Mouse (Mus musculus): ENCODE measurements around the gene Ints7.

The Ints7 gene

GRCm38 (mm10) chr1:191584483-191584882 lies 9.0 kb downstream of the Ints7 start:
- DNase-seq (ENCODE audit: low read depth, low spot score), result no peak

GRCm38 (mm10) chr1:191585704-191586103 lies 10.3 kb downstream of the Ints7 start:
- no peak for DNase-seq (ENCODE audit: low read depth, low spot score)

DNA sequence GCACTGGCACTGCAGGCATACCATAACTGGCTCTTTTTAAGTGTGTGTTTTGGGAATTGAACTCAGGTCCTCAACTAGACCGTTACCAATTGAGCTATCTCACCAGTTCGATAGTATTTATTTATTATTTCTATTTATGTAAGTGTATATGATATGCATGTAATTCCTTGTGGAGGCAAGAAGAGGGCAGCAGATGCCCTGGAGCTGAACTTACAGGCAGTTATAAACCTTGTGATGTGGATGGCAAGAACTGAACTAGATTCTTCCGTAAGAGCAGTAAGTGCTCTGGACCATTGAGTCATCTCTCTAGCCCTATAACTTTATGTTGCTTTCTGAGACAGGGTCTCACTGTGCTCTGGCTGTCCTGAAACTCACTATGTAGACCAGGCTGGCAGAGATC lies 11.6 kb downstream of the Ints7 start:
- no peak for DNase-seq (ENCODE audit: low read depth, low spot score)

DNA sequence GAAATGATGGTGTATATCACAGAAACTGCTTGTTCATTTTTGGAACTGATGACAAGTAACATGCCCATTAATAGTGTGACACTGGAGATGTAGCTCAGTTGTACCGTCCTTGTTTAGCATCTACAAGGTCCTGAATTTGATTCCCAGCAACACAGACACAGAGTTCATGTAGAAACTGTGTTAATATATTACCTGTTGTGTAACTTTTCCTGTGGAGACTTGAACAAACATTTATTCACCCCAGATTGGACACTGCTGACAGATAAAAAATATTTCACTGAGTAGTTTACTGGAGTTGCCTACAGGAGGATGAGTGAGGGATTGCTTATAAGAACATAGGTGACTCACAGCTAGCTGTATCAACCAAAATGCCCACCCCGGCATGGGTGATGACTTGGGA lies 13.3 kb downstream of the Ints7 start:
- no peak for DNase-seq (ENCODE audit: low read depth, low spot score)

DNA sequence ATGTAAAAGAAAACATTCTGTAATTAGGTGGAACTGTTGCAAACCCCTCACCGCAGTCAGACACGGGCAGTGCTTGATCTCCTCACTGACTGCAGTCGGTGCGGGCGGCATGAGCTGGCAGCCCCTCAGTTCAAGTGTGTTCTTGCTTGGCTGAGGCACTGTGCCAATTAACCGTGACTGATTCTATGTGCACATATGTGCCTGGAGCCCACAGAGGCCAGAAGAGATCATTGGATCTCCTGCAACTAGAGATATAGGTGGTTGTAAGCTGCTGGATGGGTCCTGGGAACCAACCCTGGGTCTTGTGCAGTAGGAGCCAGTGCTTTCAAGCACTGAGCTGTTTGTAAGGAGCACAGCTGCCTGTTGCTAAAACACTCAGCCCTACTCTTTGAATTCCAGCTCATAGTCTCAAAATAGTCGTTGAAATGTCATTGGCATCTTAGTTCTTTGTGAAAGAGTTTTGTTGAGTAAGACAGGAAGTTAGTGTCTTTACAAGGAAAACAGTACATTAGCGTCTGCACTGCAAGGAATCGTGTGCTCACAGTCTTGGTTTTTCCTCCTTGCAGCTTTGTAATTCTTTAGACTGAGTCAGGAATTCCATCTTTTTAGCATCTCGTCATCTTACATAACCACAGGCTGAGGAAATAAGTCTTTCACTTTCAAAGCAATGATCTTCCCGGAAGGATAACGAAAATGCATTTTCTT lies 16.7 kb downstream of the Ints7 start:
- DNase-seq (ENCODE audit: low read depth, low spot score), result no peak

DNA sequence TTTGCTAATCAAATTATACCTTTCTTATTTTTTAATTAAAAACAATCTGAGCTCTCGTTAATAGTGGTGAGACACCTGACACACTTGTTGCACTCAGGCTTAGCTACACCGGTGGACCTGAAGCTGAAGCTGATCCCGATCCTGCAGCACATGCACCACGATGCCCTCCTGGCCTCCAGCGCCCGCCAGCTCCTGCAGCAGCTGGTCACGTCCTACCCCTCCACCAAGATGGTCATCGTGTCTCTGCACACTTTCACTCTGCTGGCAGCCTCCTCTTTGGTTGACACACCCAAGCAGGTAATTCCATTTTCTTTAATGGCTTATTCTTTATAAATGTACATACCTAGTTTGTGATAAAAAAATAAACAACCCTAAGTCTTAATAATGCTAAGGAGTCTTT lies 20.6 kb downstream of the Ints7 start:
- DNase-seq (ENCODE audit: low read depth, low spot score), result no peak

DNA sequence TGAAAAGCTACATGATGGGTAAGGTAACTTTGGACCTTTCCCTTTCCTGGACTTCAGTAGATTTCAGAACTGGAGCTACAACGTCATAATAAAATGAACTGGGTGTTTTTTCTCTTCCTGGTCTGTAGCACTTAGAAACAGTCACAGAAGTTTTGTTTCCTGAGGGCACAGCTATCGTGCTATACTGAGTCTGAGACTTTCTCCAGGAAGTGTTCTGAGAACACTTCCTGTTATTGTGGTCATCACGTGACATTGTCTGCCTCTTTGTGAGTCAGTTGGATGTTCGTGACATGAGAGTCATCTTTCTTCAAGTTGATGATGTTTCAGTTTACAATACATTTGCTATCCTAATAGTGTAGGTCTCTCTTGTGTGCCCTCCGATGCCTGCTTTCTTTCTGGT lies 23.8 kb downstream of the Ints7 start:
- no peak for DNase-seq (ENCODE audit: low read depth, low spot score)

DNA sequence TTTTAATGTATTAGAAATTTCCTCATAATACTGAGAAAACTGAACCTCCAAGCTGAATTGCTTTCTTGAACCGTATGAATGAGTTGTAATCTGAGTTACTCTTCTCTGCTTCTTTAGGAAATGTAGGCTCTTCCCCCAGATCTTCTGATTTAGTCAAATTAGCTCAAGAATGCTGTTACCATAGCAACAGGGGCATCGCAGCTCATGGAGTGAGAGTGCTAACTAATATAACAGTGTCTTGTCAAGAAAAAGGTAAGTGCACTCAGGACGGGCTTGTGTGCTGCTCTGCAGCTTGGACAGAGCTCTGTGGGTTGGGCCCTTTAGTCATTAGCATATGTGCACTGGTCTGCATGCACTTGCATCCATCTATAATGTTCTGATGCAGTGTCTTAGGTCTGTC lies 29.3 kb downstream of the Ints7 start:
- DNase-seq (ENCODE audit: low read depth, low spot score), result no peak

DNA sequence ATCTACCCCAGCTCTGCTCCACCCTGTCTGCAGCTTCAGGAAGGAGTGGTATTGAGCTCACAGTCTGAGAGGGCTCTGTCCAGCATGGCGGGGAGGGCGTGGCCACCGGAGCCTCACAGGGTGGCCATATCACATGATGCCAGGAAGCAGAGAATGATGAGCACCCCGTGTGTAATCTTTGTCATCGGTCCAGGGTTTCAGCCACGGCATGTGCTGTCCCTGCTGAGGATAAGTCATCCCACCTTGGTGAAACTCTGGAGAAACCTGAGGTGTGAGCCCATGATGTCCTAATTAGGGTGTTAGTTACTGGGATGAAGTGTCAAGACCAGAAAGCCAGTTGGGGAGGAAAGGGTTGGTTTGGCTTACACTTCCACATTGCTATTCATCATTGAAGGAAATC lies 33.6 kb downstream of the Ints7 start:
- no peak for DNase-seq (ENCODE audit: low read depth, low spot score)

DNA sequence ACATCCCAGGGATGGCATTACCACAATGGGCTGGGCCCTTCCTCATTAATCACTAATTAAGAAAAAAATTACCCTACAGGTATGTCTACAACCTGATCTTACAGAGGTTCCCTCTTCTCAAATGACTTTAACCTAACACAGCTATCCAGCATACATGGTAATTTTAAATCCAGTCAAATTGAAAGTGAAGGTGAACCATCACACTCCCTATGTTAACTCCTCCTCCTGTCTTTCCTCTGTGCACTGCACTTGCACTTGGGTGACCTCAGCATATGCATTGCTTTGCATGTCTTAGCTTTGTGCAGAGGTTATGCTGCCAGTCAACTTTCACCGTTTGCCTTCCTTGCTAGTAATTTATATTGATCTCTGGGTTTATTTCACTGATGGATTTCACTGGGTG lies 34.1 kb downstream of the Ints7 start:
- no peak for DNase-seq (ENCODE audit: low read depth, low spot score)

- DNase-seq (ENCODE audit: low read depth, low spot score), result no peak
Measured at GRCm38 (mm10) chr1:191610357-191610756, 34.9 kb downstream of the Ints7 start.

DNA sequence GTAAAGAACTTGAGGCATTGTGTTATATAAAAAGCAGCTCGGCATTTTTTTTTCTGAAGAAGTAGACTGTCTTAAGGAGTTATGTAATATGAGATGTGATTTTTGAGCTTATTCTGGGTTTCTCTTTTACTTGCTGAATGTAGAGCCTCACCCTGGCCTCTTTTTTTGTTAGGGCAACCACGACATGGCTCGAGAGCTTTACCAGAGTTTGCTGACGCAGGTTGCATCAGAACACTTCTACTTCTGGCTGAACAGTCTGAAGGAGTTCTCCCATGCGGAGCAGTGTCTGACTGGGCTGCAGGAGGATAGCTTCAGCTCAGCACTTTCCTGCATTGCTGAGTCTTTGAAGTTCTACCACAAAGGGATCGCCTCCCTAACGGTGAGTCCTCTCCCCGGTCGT lies 36.2 kb downstream of the Ints7 start:
- no peak for DNase-seq (ENCODE audit: low read depth, low spot score)

- DNase-seq (ENCODE audit: low read depth, low spot score), result no peak
Measured at GRCm38 (mm10) chr1:191612877-191613276, 37.4 kb downstream of the Ints7 start.

DNA sequence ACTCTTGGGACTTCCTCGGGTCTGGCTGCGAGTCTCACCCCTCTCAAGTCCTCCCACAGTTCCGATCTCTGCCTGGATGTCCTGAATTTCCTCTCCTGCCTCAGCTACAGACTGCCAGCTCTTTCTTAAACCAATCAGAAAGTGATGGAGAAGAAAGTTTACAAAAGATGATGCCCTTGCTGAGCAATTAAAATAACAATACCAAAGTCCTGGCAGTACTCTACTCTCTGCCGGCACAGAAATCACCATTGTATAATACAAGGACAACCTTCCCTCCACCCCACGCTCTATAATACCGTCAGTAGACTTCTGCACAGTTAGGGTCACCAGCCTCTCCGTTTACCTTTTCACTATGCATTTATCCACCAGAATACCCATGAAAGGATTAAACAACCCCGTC lies 40.8 kb downstream of the Ints7 start:
- DNase-seq (ENCODE audit: low read depth, low spot score), result no peak

DNA sequence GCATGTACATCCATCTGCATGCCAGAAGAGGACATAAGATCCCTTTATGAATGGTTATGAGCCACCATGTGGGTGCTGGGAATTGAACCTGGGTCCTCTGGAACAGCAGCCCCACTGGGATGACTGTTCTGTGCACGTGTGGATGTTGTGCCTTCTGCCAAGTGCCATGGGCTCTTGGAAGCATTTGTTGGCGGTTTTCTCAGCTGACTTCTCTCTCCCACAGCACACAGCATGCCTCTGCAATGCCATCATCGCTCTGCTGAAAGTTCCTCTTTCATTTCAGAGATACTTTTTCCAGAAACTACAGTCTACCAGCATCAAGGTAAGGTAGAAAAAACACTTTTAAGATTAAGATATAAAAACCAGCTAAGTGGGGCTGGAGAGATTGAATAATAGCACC lies 42.2 kb downstream of the Ints7 start:
- DNase-seq (ENCODE audit: low read depth, low spot score), result no peak

GRCm38 (mm10) chr1:191618067-191618766 lies 42.8 kb downstream of the Ints7 start:
- DNase-seq (ENCODE audit: low read depth, low spot score), result no peak

DNA sequence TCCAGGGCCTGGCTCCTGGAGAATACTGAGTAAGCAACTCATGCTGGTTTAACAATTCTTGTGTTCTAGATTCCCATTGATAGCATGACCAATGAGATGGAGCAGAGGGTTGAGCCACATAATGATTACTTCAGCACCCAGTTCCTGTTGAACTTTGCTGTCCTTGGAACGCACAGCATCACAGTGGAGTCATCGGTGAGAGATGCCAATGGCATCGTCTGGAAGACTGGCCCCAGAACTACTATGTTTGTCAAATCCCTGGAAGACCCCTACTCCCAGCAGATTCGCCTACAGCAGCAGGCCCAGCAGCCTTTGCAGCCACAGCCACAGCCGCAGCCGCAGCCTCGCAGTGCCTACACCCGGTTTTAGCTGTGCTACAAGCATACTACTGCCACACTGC lies 45.7 kb downstream of the Ints7 start:
- DNase-seq (ENCODE audit: low read depth, low spot score), result no peak

GRCm38 (mm10) chr1:191622801-191623200 lies 47.4 kb downstream of the Ints7 start:
- DNase-seq (ENCODE audit: low read depth, low spot score), result no peak

DNA sequence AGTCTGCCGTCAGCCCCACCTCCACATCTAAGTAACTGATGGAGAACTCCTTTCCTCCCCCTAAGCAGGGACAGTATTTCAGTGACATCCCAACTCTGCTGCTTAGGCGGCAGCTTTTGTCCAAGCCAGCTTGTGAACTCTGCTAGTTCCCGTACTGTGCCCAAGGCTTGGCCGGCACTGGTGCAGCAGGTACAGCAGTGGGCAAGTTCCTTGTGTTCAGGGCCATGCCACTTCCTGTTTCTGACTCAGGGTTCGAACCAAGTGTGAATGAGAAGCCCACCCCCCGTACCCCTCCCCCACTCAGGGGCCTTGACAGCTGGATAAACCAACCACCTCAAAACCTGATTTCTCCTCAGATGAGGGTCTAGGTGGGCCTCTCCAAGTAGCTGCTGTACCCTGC lies 49.1 kb downstream of the Ints7 start:
- DNase-seq (ENCODE audit: low read depth, low spot score), result no peak

- no peak for DNase-seq (ENCODE audit: low read depth, low spot score)
Measured at GRCm38 (mm10) chr1:191625026-191625425, 49.6 kb downstream of the Ints7 start.

DNA sequence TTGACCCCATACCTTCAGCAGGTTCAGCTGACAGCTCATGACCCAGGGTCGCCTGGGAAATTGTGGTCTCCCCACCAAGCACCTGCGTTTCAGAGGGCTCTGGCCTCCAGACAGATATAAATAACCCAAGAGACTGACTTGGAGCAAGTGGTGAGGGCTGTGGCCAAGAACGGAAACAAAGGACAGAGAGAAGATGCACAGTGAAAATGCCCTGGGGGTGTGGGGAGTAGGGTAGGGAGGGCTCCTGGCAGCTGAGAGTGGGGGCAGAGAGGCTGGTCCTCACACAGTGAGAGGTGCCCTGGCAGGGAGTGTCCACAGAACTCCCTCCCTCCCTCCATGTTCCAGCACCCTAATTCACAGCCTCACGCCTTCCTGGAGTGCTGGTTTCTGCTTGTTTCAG lies 50.2 kb downstream of the Ints7 start:
- DNase-seq (ENCODE audit: low read depth, low spot score), result no peak

DNA sequence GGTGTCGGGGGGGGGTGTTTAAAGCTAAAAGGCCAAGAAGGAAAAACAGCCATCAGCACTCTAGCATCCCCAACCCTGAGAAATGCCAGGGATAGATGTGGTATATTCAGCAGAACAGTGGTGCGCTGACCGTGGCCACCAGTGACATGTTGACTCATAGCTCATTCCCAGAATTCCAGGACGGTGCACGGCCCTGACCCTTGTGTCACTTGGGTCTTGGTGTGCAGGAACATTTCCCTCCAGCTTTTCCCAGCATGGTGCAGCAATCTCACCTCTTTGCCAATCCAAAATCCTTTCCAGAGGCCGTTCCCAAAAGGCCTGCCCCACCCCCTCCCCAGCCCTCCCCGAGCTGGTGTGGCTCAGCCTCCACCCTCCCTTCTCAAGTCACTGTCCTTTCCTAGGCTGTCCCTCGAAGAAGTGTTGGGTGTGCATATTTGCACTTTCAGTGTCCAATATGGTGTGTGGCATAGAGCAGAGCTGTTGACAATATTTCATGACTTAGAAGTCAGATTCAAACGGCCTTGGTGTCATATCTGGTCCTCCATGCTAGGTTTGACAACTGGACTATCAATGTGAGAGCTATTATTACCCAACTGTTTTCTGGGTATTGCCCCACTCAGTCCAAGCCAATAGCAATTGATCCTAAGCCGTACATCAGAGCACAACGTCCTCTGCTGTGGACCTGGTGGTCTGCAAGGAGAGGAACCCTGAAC lies 53.2 kb downstream of the Ints7 start:
- no peak for DNase-seq (ENCODE audit: low read depth, low spot score)

DNA sequence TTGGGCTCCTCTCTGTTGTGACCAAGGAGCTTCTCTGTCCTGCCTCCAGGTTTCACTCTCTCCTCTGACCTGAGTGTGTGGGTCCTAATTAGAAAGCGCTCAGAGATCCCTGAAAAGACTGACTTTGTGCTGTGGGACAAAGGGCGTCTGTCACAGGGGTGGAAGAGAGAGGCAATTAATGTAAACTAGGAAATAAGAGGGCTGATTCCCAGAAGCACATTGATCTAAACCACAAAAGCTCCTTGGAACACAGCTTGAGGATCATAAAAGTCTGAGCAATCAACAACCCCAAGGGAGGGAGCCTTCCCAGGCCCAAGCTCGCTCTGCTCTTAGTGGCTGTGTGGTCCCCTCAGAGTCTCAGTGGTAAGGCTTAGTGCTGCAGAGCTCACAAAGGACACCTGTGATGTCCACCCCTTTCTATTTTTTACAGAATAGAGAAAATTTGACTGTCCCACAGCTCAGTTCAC lies 53.8 kb downstream of the Ints7 start:
- no peak for DNase-seq (ENCODE audit: low read depth, low spot score)
